Mouse (Mus musculus): Measurements from ENCODE around the gene App. TPM values are rescaled to one million over a fixed set of nuclear protein-coding genes. Genes with fewer than 3 reads are reported as not detected.
A peak's percentile ranks its signal among the peaks of the same experiment; 100 is the strongest.

Gene App
- total and polyA plus RNA-seq, 2 experiments from 2014 or later, result 498 to 526 TPM

GRCm38 (mm10) chr16:85012172-85012571 lies 161.4 kb downstream of the App start:
- ATAC-seq (no peak), DNase-seq (ENCODE audit: low spot score) (no peak)
- WGBS, result 73% methylated on average over 5 of the region's 5 CpGs
- Histone ChIP-seq H3K9ac (replicated peaks; ENCODE audit: low read length) (no peak overlapping the region), H3K4me2 (ENCODE audit: low read depth, low read length) (no peak overlapping the region), H3K36me3 (ENCODE audit: insufficient read depth, low read length) (peaks cover 43% of the 10 kb centered on the region), H3K4me1 (ENCODE audit: insufficient read depth, low read length) (no peaks in the 10 kb centered on the region), H3K4me3 (ENCODE audit: low read length) (no peak overlapping the region), H3K27me3 (ENCODE audit: insufficient read depth, low read length) (no peaks in the 10 kb centered on the region), H3K9me3 (ENCODE audit: low read length) (no peaks in the 10 kb centered on the region), H3K27ac (no peak overlapping the region)
- no peak for TF ChIP-seq CTCF (IDR thresholded peaks at IDR 0.05; ENCODE audit: low read depth)

- Histone ChIP-seq H3K4me3 (ENCODE audit: low read length) (no peak overlapping the region), H3K9me3 (ENCODE audit: low read length) (no peaks in the 10 kb centered on the region), H3K27me3 (ENCODE audit: insufficient read depth, low read length) (no peaks in the 10 kb centered on the region), H3K36me3 (ENCODE audit: insufficient read depth, low read length) (peaks cover 43% of the 10 kb centered on the region), H3K4me2 (ENCODE audit: low read depth, low read length) (no peak overlapping the region), H3K4me1 (ENCODE audit: insufficient read depth, low read length) (no peaks in the 10 kb centered on the region), H3K27ac (no peak overlapping the region), H3K9ac (replicated peaks; ENCODE audit: low read length) (no peak overlapping the region)
- no peak for TF ChIP-seq CTCF (IDR thresholded peaks at IDR 0.05; ENCODE audit: low read depth)
- ATAC-seq, result no peak
- WGBS, result 59% methylated on average over 2 of the region's 2 CpGs
- no peak for DNase-seq (ENCODE audit: low spot score)
Measured at GRCm38 (mm10) chr16:85010651-85011050, 162.9 kb downstream of the App start.

- H3K4me1 ChIP-seq (ENCODE audit: insufficient read depth, low read length), result no peaks in the 10 kb centered on the region
- peaks cover 30% of the 10 kb centered on the region for H3K36me3 ChIP-seq (ENCODE audit: insufficient read depth, low read length)
- H3K27me3 ChIP-seq (ENCODE audit: insufficient read depth, low read length), result no peaks in the 10 kb centered on the region
- ATAC-seq (0 out of 2 replicates have a peak, but pooled peaks have one; percentile 21), DNase-seq (ENCODE audit: low spot score) (no peak)
- H3K27ac ChIP-seq, result no peak overlapping the region
- WGBS, result 77% methylated on average over 9 of the region's 9 CpGs
- no peak overlapping the region for H3K9ac ChIP-seq (replicated peaks; ENCODE audit: low read length)
- H3K4me3 ChIP-seq (ENCODE audit: low read length), result no peak overlapping the region
- no peak for TF ChIP-seq CTCF (IDR thresholded peaks at IDR 0.05; ENCODE audit: low read depth)
- no peaks in the 10 kb centered on the region for H3K9me3 ChIP-seq (ENCODE audit: low read length)
- no peak overlapping the region for H3K4me2 ChIP-seq (ENCODE audit: low read depth, low read length)
Measured at GRCm38 (mm10) chr16:85008866-85009645, 164.5 kb downstream of the App start.

- ATAC-seq, result peak; percentile 56; the same call in 1 of the 2 replicates
- H3K27me3 ChIP-seq (ENCODE audit: insufficient read depth, low read length), result no peaks in the 10 kb centered on the region
- peaks cover 5% of the 10 kb centered on the region; the same call in 1 of the 2 replicates for H3K36me3 ChIP-seq (ENCODE audit: insufficient read depth, low read length)
- no peaks in the 10 kb centered on the region for H3K9me3 ChIP-seq (ENCODE audit: low read length)
- no peak overlapping the region for H3K4me3 ChIP-seq (ENCODE audit: low read length)
- no peak for TF ChIP-seq CTCF (IDR thresholded peaks at IDR 0.05; ENCODE audit: low read depth)
- peak overlapping the region; percentile 54; the same call in 1 of the 2 replicates for H3K27ac ChIP-seq
- peak; percentile 52 for DNase-seq (ENCODE audit: low spot score)
- 73% methylated on average over 5 of the region's 5 CpGs for WGBS
- H3K4me1 ChIP-seq (ENCODE audit: insufficient read depth, low read length), result no peaks in the 10 kb centered on the region
- no peak overlapping the region for H3K9ac ChIP-seq (replicated peaks; ENCODE audit: low read length)
- no peak overlapping the region for H3K4me2 ChIP-seq (ENCODE audit: low read depth, low read length)
Measured at GRCm38 (mm10) chr16:85001939-85002556, 171.5 kb downstream of the App start.

- no peak for ATAC-seq
- TF ChIP-seq CTCF (IDR thresholded peaks at IDR 0.05; ENCODE audit: low read depth), result no peak
Measured at GRCm38 (mm10) chr16:85000304-85000703, 173.3 kb downstream of the App start.

GRCm38 (mm10) chr16:84997551-84997950 lies 176.0 kb downstream of the App start:
- no peak for TF ChIP-seq CTCF (IDR thresholded peaks at IDR 0.05; ENCODE audit: low read depth)
- ATAC-seq, result no peak
- Histone ChIP-seq H3K27me3 (ENCODE audit: insufficient read depth, low read length) (no peaks in the 10 kb centered on the region), H3K9ac (replicated peaks; ENCODE audit: low read length) (no peak overlapping the region), H3K27ac (no peak overlapping the region), H3K4me1 (ENCODE audit: insufficient read depth, low read length) (no peaks in the 10 kb centered on the region), H3K36me3 (ENCODE audit: insufficient read depth, low read length) (peaks cover 11% of the 10 kb centered on the region; the same call in 1 of the 2 replicates), H3K4me2 (ENCODE audit: low read depth, low read length) (no peak overlapping the region), H3K4me3 (ENCODE audit: low read length) (no peak overlapping the region), H3K9me3 (ENCODE audit: low read length) (no peaks in the 10 kb centered on the region)
- 44% methylated on average over 3 of the region's 3 CpGs for WGBS
- DNase-seq (ENCODE audit: low spot score), result no peak

More at GRCm38 (mm10) chr16:85000304-85000703, 173.3 kb downstream of the App start:
- Histone ChIP-seq H3K4me1 (ENCODE audit: insufficient read depth, low read length) (no peaks in the 10 kb centered on the region), H3K36me3 (ENCODE audit: insufficient read depth, low read length) (peaks cover 5% of the 10 kb centered on the region; the same call in 1 of the 2 replicates), H3K4me3 (ENCODE audit: low read length) (no peak overlapping the region), H3K9me3 (ENCODE audit: low read length) (no peaks in the 10 kb centered on the region), H3K9ac (replicated peaks; ENCODE audit: low read length) (no peak overlapping the region), H3K27ac (no peak overlapping the region), H3K4me2 (ENCODE audit: low read depth, low read length) (no peak overlapping the region), H3K27me3 (ENCODE audit: insufficient read depth, low read length) (no peaks in the 10 kb centered on the region)
- DNase-seq (ENCODE audit: low spot score), result no peak
- WGBS, result 89% methylated on average over 7 of the region's 7 CpGs
